Mouse (Mus musculus): Measurements from ENCODE around the gene Ergic1. TPM values are rescaled to one million over a fixed set of nuclear protein-coding genes. Genes with fewer than 3 reads are reported as not detected.

Ergic1 gene
- polyA plus RNA-seq, 1 experiment, result 114 TPM

GRCm38 (mm10) chr17:26587961-26588487, 26.7 kb downstream of the Ergic1 start:
- Histone ChIP-seq H3K79me2 (ENCODE audit: control insufficient read depth, insufficient read depth) (peaks cover 83% of the 10 kb centered on the region), H3K36me3 (ENCODE audit: control insufficient read depth, insufficient read depth) (peaks cover 24% of the 10 kb centered on the region), H3ac (ENCODE audit: control insufficient read depth, insufficient read length, low read depth) (no peak overlapping the region), H3K27me3 (ENCODE audit: control insufficient read depth, insufficient read depth, insufficient read length) (no peaks in the 10 kb centered on the region), H3K4me3 (ENCODE audit: insufficient read depth, poor library complexity, severe bottlenecking) (no peak overlapping the region), H3K79me3 (ENCODE audit: low read depth) (peaks cover 42% of the 10 kb centered on the region)
- no peak for TF ChIP-seq USF1 (IDR thresholded peaks at IDR 0.05; ENCODE audit: low read depth)
- TF ChIP-seq MYOD1 (IDR thresholded peaks at IDR 0.05; ENCODE audit: control insufficient read depth, insufficient read length, low read depth), result no peak
- TF ChIP-seq CTCF (IDR thresholded peaks at IDR 0.05; ENCODE audit: control insufficient read depth, insufficient read depth, insufficient read length), result no peak
- no peak for TF ChIP-seq FOSL1 (IDR thresholded peaks at IDR 0.05; ENCODE audit: insufficient read depth, low read length, poor library complexity, severe bottlenecking)
- no peak for TF ChIP-seq MAX (IDR thresholded peaks at IDR 0.05)
- TF ChIP-seq MYOG (IDR thresholded peaks at IDR 0.05; ENCODE audit: control insufficient read depth, extremely low read depth, insufficient read length), result no peak

- H3ac ChIP-seq (ENCODE audit: control insufficient read depth, insufficient read length, low read depth), result no peak overlapping the region
- H3K27me3 ChIP-seq (ENCODE audit: control insufficient read depth, insufficient read depth, insufficient read length), result no peaks in the 10 kb centered on the region
- H3K36me3 ChIP-seq (ENCODE audit: control insufficient read depth, insufficient read depth), result peaks cover 19% of the 10 kb centered on the region
- peaks cover 80% of the 10 kb centered on the region for H3K79me2 ChIP-seq (ENCODE audit: control insufficient read depth, insufficient read depth)
- peaks cover 26% of the 10 kb centered on the region for H3K79me3 ChIP-seq (ENCODE audit: low read depth)
- TF ChIP-seq FOSL1 (IDR thresholded peaks at IDR 0.05; ENCODE audit: insufficient read depth, low read length, poor library complexity, severe bottlenecking) (no peak), USF1 (IDR thresholded peaks at IDR 0.05; ENCODE audit: low read depth) (no peak), CEBPB (IDR thresholded peaks at IDR 0.05; ENCODE audit: low read depth) (no peak), CTCF (IDR thresholded peaks at IDR 0.05; ENCODE audit: control insufficient read depth, insufficient read depth, insufficient read length) (no peak), MYOG (IDR thresholded peaks at IDR 0.05; ENCODE audit: control insufficient read depth, extremely low read depth, insufficient read length) (no peak), MAX (IDR thresholded peaks at IDR 0.05) (no peak)
- no peak overlapping the region for H3K4me3 ChIP-seq (ENCODE audit: insufficient read depth, poor library complexity, severe bottlenecking)
Observed at GRCm38 (mm10) chr17:26592510-26592909, 31.2 kb downstream of the Ergic1 start.

- peaks cover 22% of the 10 kb centered on the region for H3K79me3 ChIP-seq (ENCODE audit: low read depth)
- peaks cover 17% of the 10 kb centered on the region for H3K36me3 ChIP-seq (ENCODE audit: control insufficient read depth, insufficient read depth)
Observed at GRCm38 (mm10) chr17:26593199-26593598, 31.9 kb downstream of the Ergic1 start.

GRCm38 (mm10) chr17:26594171-26594570, 32.9 kb downstream of the Ergic1 start:
- Histone ChIP-seq H3K79me3 (ENCODE audit: low read depth) (peaks cover 20% of the 10 kb centered on the region), H3K79me2 (ENCODE audit: control insufficient read depth, insufficient read depth) (peaks cover 64% of the 10 kb centered on the region), H3K4me3 (ENCODE audit: insufficient read depth, poor library complexity, severe bottlenecking) (no peak overlapping the region), H3ac (ENCODE audit: control insufficient read depth, insufficient read length, low read depth) (no peak overlapping the region), H3K36me3 (ENCODE audit: control insufficient read depth, insufficient read depth) (peaks cover 13% of the 10 kb centered on the region), H3K27me3 (ENCODE audit: control insufficient read depth, insufficient read depth, insufficient read length) (no peaks in the 10 kb centered on the region)
- TF ChIP-seq MAX (IDR thresholded peaks at IDR 0.05) (no peak), FOSL1 (IDR thresholded peaks at IDR 0.05; ENCODE audit: insufficient read depth, low read length, poor library complexity, severe bottlenecking) (no peak), MYOD1 (IDR thresholded peaks at IDR 0.05; ENCODE audit: control insufficient read depth, insufficient read length, low read depth) (no peak), USF1 (IDR thresholded peaks at IDR 0.05; ENCODE audit: low read depth) (no peak)

More at GRCm38 (mm10) chr17:26593199-26593598, 31.9 kb downstream of the Ergic1 start:
- Histone ChIP-seq H3ac (ENCODE audit: control insufficient read depth, insufficient read length, low read depth) (no peak overlapping the region), H3K4me3 (ENCODE audit: insufficient read depth, poor library complexity, severe bottlenecking) (no peak overlapping the region), H3K27me3 (ENCODE audit: control insufficient read depth, insufficient read depth, insufficient read length) (no peaks in the 10 kb centered on the region), H3K79me2 (ENCODE audit: control insufficient read depth, insufficient read depth) (peaks cover 73% of the 10 kb centered on the region)
- no peak for TF ChIP-seq MYOG (IDR thresholded peaks at IDR 0.05; ENCODE audit: control insufficient read depth, extremely low read depth, insufficient read length)
- TF ChIP-seq USF1 (IDR thresholded peaks at IDR 0.05; ENCODE audit: low read depth), result no peak
- TF ChIP-seq FOSL1 (IDR thresholded peaks at IDR 0.05; ENCODE audit: insufficient read depth, low read length, poor library complexity, severe bottlenecking), result no peak
- no peak for TF ChIP-seq MAX (IDR thresholded peaks at IDR 0.05)
- no peak for TF ChIP-seq MYOD1 (IDR thresholded peaks at IDR 0.05; ENCODE audit: control insufficient read depth, insufficient read length, low read depth)
- TF ChIP-seq CEBPB (IDR thresholded peaks at IDR 0.05; ENCODE audit: low read depth), result no peak
- no peak for TF ChIP-seq CTCF (IDR thresholded peaks at IDR 0.05; ENCODE audit: control insufficient read depth, insufficient read depth, insufficient read length)

- TF ChIP-seq FOSL1 (IDR thresholded peaks at IDR 0.05; ENCODE audit: insufficient read depth, low read length, poor library complexity, severe bottlenecking), result no peak
- no peak for TF ChIP-seq CTCF (IDR thresholded peaks at IDR 0.05; ENCODE audit: control insufficient read depth, insufficient read depth, insufficient read length)
- TF ChIP-seq MAX (IDR thresholded peaks at IDR 0.05), result no peak
- no peak for TF ChIP-seq MYOG (IDR thresholded peaks at IDR 0.05; ENCODE audit: control insufficient read depth, extremely low read depth, insufficient read length)
- TF ChIP-seq MYOD1 (IDR thresholded peaks at IDR 0.05; ENCODE audit: control insufficient read depth, insufficient read length, low read depth), result no peak
- TF ChIP-seq USF1 (IDR thresholded peaks at IDR 0.05; ENCODE audit: low read depth), result no peak
- no peak for TF ChIP-seq CEBPB (IDR thresholded peaks at IDR 0.05; ENCODE audit: low read depth)
- Histone ChIP-seq H3K27me3 (ENCODE audit: control insufficient read depth, insufficient read depth, insufficient read length) (no peaks in the 10 kb centered on the region), H3K79me2 (ENCODE audit: control insufficient read depth, insufficient read depth) (peaks cover 64% of the 10 kb centered on the region), H3ac (ENCODE audit: control insufficient read depth, insufficient read length, low read depth) (no peak overlapping the region), H3K79me3 (ENCODE audit: low read depth) (peaks cover 19% of the 10 kb centered on the region), H3K4me3 (ENCODE audit: insufficient read depth, poor library complexity, severe bottlenecking) (no peak overlapping the region), H3K36me3 (ENCODE audit: control insufficient read depth, insufficient read depth) (peaks cover 13% of the 10 kb centered on the region)
Observed at GRCm38 (mm10) chr17:26594958-26595357, 33.7 kb downstream of the Ergic1 start.
